27 mouse cellular contexts compared by ENCODE assay signal in genomic region chr9:99559557-99559904, GRCm38 (mm10). TPM values are rescaled to one million over a fixed set of nuclear protein-coding genes. Genes with fewer than 3 reads are reported as not detected.
DNase-seq lines count a peak whose midpoint lies in the region; ATAC-seq lines count a peak whose summit lies in the region.
"Had no signal": no experiment of that assay in that cellular context is flagged by ENCODE, and none has a peak within 500 bp of the region (broad histone marks: within the 10 kb centered on the region; RNA-seq: fewer than 3 reads in every experiment).

No protein-coding gene starts in this region.

- no peaks in the 10 kb centered on the region for H3K9me3 ChIP-seq in megakaryocyte, embryonic 14.5 days
- H3K9me3 ChIP-seq in liver, embryonic 15.5 days (replicated peaks): no peaks in the 10 kb centered on the region
- H3K9me3 ChIP-seq in limb, embryonic 10.5 days (replicated peaks): no peaks in the 10 kb centered on the region
- H3K9me3 ChIP-seq: embryonic facial prominence, embryonic 15.5 days; forebrain, embryonic 10.5 days; heart, embryonic 13.5 days; hindbrain, embryonic 12.5 days had no signal

- peaks cover 74% of the 10 kb centered on the region for H3K4me1 ChIP-seq in megakaryocyte, embryonic 14.5 days
- peaks cover 54% of the 10 kb centered on the region for H3K4me1 ChIP-seq in liver, embryonic 15.5 days (replicated peaks)
- peaks cover 4% of the 10 kb centered on the region; the same call in 1 of the 2 replicates for H3K4me1 ChIP-seq in limb, embryonic 10.5 days
- H3K4me1 ChIP-seq: embryonic facial prominence, embryonic 15.5 days had no signal

- H3K27me3 ChIP-seq in megakaryocyte, embryonic 14.5 days (replicated peaks): no peaks in the 10 kb centered on the region
- no peaks in the 10 kb centered on the region for H3K27me3 ChIP-seq in liver, embryonic 15.5 days
- no peaks in the 10 kb centered on the region for H3K27me3 ChIP-seq in limb, embryonic 10.5 days (ENCODE audit: low read depth, poor library complexity, severe bottlenecking)
- H3K27me3 ChIP-seq: embryonic facial prominence, embryonic 15.5 days; heart, embryonic 13.5 days; hindbrain, embryonic 12.5 days had no signal

- DNase-seq in induced T-regulatory cell, adult 2 months (ENCODE audit: low read depth): peak; percentile 16
- no peak for DNase-seq in kidney, postnatal 4 days
- no peak for DNase-seq in limb, embryonic 10.5 days (ENCODE audit: low spot score)
- no peak for DNase-seq in spleen, postnatal 36 days (ENCODE audit: low spot score in 2 of 2)
- DNase-seq: adrenal gland, postnatal 10 days; cerebellum, adult 11 months; cerebellum, adult 8-10 months; cerebellum, postnatal 14 days; embryo, embryonic 11 days; gastrocnemius, adult 2 months; gastrocnemius, postnatal 25 days; heart, adult 11 months; heart, postnatal 4 days had no signal

- H3K4me3 ChIP-seq in megakaryocyte, embryonic 14.5 days (replicated peaks): peak overlapping the region; percentile 60
- no peak overlapping the region for H3K4me3 ChIP-seq in liver, embryonic 15.5 days (replicated peaks)
- no peak overlapping the region for H3K4me3 ChIP-seq in limb, embryonic 10.5 days
- H3K4me3 ChIP-seq: embryonic facial prominence, embryonic 15.5 days; erythroblast, embryonic 14.5 days; forebrain, embryonic 10.5 days; heart, embryonic 13.5 days; hindbrain, embryonic 12.5 days had no signal

- ATAC-seq in megakaryocyte, adult 5-6 weeks (ENCODE audit: poor library complexity, severe bottlenecking): no peak
- ATAC-seq in liver, embryonic 15.5 days (ENCODE audit: insufficient read depth): no peak
- ATAC-seq: forebrain, embryonic 14.5 days had no signal

- 0 out of 2 replicates have a peak overlapping the region, but pooled peaks have one; percentile 48 for H3K27ac ChIP-seq in liver, embryonic 15.5 days (replicated peaks)
- no peak overlapping the region for H3K27ac ChIP-seq in limb, embryonic 10.5 days
- H3K27ac ChIP-seq: embryonic facial prominence, embryonic 15.5 days; forebrain, embryonic 10.5 days; heart, embryonic 13.5 days; hindbrain, embryonic 12.5 days had no signal

- no peaks in the 10 kb centered on the region for H3K36me3 ChIP-seq in megakaryocyte, embryonic 14.5 days (replicated peaks; ENCODE audit: low read length)
- H3K36me3 ChIP-seq in liver, embryonic 15.5 days (replicated peaks): no peaks in the 10 kb centered on the region
- no peaks in the 10 kb centered on the region for H3K36me3 ChIP-seq in limb, embryonic 10.5 days
- H3K36me3 ChIP-seq: embryonic facial prominence, embryonic 15.5 days; forebrain, embryonic 10.5 days; heart, embryonic 13.5 days; hindbrain, embryonic 12.5 days had no signal

- peak overlapping the region; percentile 30; the same call in 1 of the 2 replicates for H3K4me2 ChIP-seq in liver, embryonic 15.5 days
- H3K4me2 ChIP-seq: embryonic facial prominence, embryonic 15.5 days; heart, embryonic 13.5 days; hindbrain, embryonic 12.5 days had no signal

- no peak overlapping the region for H3K9ac ChIP-seq in liver, embryonic 15.5 days
- H3K9ac ChIP-seq: embryonic facial prominence, embryonic 15.5 days; heart, embryonic 13.5 days; hindbrain, embryonic 12.5 days had no signal

RNA-seq across cellular contexts. Expression of gene Armc8, which starts 9.2 kb away (rescaled TPM):
- polyA plus RNA-seq in megakaryocyte, embryonic 14.5 days (2012; ENCODE audit: insufficient read depth, low replicate concordance): 1.1 TPM in 1 of 2 replicates, not detected in the other
- 21.3 and 22.9 TPM in 2 replicates for total RNA-seq in megakaryocyte, adult 5-6 weeks (2015)
- total RNA-seq in megakaryocyte, adult 5-6 weeks (2017): 22.6 and 26.1 TPM in 2 replicates
- polyA plus RNA-seq in liver, embryonic 15.5 days (2015; fragmentation: Nextera tagmentation; extraction: Ambion mirVana): 8.8 and 9.3 TPM in 2 replicates
- polyA plus RNA-seq in limb, embryonic 10.5 days (2016; fragmentation: Nextera tagmentation; extraction: Ambion mirVana): 19.7 and 21.7 TPM in 2 replicates

RNA-seq across cellular contexts. Expression of gene Dbr1, which starts 16.1 kb away (rescaled TPM):
- 12.1 and 13.5 TPM in 2 replicates for polyA plus RNA-seq in megakaryocyte, embryonic 14.5 days (2012; ENCODE audit: insufficient read depth, low replicate concordance)
- 14.0 and 16.6 TPM in 2 replicates for total RNA-seq in megakaryocyte, adult 5-6 weeks (2015)
- total RNA-seq in megakaryocyte, adult 5-6 weeks (2017): 38.5 and 39.8 TPM in 2 replicates
- 16.0 and 16.3 TPM in 2 replicates for polyA plus RNA-seq in liver, embryonic 15.5 days (2015; fragmentation: Nextera tagmentation; extraction: Ambion mirVana)
- 42.7 and 43.3 TPM in 2 replicates for polyA plus RNA-seq in limb, embryonic 10.5 days (2016; fragmentation: Nextera tagmentation; extraction: Ambion mirVana)

RNA-seq across cellular contexts. Expression of gene A4gnt, which starts 52.8 kb away (rescaled TPM):
- polyA plus RNA-seq in megakaryocyte, embryonic 14.5 days (2012; ENCODE audit: insufficient read depth, low replicate concordance): not detected in 2 replicates
- not detected in 2 replicates for total RNA-seq in megakaryocyte, adult 5-6 weeks (2015)
- total RNA-seq in megakaryocyte, adult 5-6 weeks (2017): not detected in 2 replicates
- polyA plus RNA-seq in liver, embryonic 15.5 days (2015; fragmentation: Nextera tagmentation; extraction: Ambion mirVana): not detected in 2 replicates
- polyA plus RNA-seq in limb, embryonic 10.5 days (2016; fragmentation: Nextera tagmentation; extraction: Ambion mirVana): not detected in 2 replicates
- total RNA-seq: adrenal gland, postnatal 10 days; common myeloid progenitor, adult 5-6 weeks; ES-E14; gastrocnemius, adult 2 months; gastrocnemius, postnatal 25 days; heart, postnatal 4 days had no signal
- polyA plus RNA-seq: brain, embryonic 14.5 days; embryonic facial prominence, embryonic 11.5 days; embryonic facial prominence, embryonic 15.5 days; erythroblast, embryonic 14.5 days; forebrain, embryonic 10.5 days; forebrain, embryonic 14.5 days; heart, embryonic 13.5 days; heart, postnatal 0 days; hindbrain, embryonic 12.5 days had no signal
